Mouse (Mus musculus): Measurements from ENCODE around the gene Ccdc187. TPM values are rescaled to one million over a fixed set of nuclear protein-coding genes. Genes with fewer than 3 reads are reported as not detected.

The Ccdc187 gene
- polyA plus RNA-seq, 1 experiment from 2014 or later = 0.58 TPM

DNA sequence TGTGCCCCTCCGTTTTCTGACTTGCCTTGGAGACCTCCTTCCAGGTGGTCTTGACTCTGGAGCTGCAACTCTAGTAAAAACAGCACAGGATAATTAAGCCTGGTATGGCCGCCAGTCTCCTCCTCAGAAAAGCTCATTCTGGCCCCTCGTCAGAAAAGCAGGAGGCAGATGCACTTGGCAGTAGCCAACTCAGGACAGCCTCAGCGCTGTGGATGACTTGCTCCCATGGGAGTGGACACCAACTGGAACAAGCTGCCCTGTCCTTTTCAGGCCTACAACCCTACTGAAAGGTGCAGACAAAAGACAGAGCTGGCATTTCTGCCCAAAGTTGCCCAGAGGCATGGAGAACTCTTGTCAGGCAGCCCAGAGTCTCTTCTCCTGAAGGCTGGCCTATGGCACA, 39.5 kb downstream of the Ccdc187 start:
- WGBS = 50% methylated on average over 4 of the region's 4 CpGs
- Histone ChIP-seq H3K27me3 (ENCODE audit: control insufficient read depth, insufficient read depth, low read length) (no peaks in the 10 kb centered on the region), H3K4me3 (ENCODE audit: low read depth, low read length) (no peak overlapping the region), H3K9ac (replicated peaks; ENCODE audit: low read depth, low read length) (no peak overlapping the region), H3K36me3 (ENCODE audit: control insufficient read depth, insufficient read depth, low read length) (no peaks in the 10 kb centered on the region), H3K4me1 (ENCODE audit: control insufficient read depth, insufficient read depth, low read length) (no peaks in the 10 kb centered on the region), H3K27ac (ENCODE audit: low read length) (no peak overlapping the region), H3K4me2 (replicated peaks; ENCODE audit: low read depth, low read length) (no peak overlapping the region), H3K9me3 (ENCODE audit: control insufficient read depth, low read depth, low read length) (no peaks in the 10 kb centered on the region)
- ATAC-seq (ENCODE audit: insufficient number of reproducible peaks, insufficient read depth, low FRiP score, low read depth) = no peak

GRCm38 (mm10) chr2:26252514-26253206, 41.7 kb downstream of the Ccdc187 start:
- H3K36me3 ChIP-seq (ENCODE audit: control insufficient read depth, insufficient read depth, low read length) = no peaks in the 10 kb centered on the region
- 48% methylated on average over 8 of the region's 8 CpGs for WGBS
- no peaks in the 10 kb centered on the region for H3K27me3 ChIP-seq (ENCODE audit: control insufficient read depth, insufficient read depth, low read length)
- no peaks in the 10 kb centered on the region for H3K4me1 ChIP-seq (ENCODE audit: control insufficient read depth, insufficient read depth, low read length)
- no peak overlapping the region for H3K4me3 ChIP-seq (ENCODE audit: low read depth, low read length)
- H3K4me2 ChIP-seq (replicated peaks; ENCODE audit: low read depth, low read length) = no peak overlapping the region
- ATAC-seq (ENCODE audit: insufficient number of reproducible peaks, insufficient read depth, low FRiP score, low read depth) = peak; percentile 50
- H3K27ac ChIP-seq (ENCODE audit: low read length) = peak overlapping the region; percentile 27; the same call in 1 of the 2 replicates
- no peak overlapping the region for H3K9ac ChIP-seq (replicated peaks; ENCODE audit: low read depth, low read length)
- no peaks in the 10 kb centered on the region for H3K9me3 ChIP-seq (ENCODE audit: control insufficient read depth, low read depth, low read length)

GRCm38 (mm10) chr2:26247531-26247930, 46.8 kb downstream of the Ccdc187 start:
- H3K36me3 ChIP-seq (ENCODE audit: control insufficient read depth, insufficient read depth, low read length) = no peaks in the 10 kb centered on the region
- H3K4me2 ChIP-seq (replicated peaks; ENCODE audit: low read depth, low read length) = no peak overlapping the region
- 52% methylated on average over 3 of the region's 3 CpGs for WGBS
- H3K9ac ChIP-seq (replicated peaks; ENCODE audit: low read depth, low read length) = no peak overlapping the region
- no peak for ATAC-seq (ENCODE audit: insufficient number of reproducible peaks, insufficient read depth, low FRiP score, low read depth)
- H3K4me3 ChIP-seq (ENCODE audit: low read depth, low read length) = no peak overlapping the region
- H3K27me3 ChIP-seq (ENCODE audit: control insufficient read depth, insufficient read depth, low read length) = no peaks in the 10 kb centered on the region
- no peaks in the 10 kb centered on the region for H3K4me1 ChIP-seq (ENCODE audit: control insufficient read depth, insufficient read depth, low read length)
- H3K27ac ChIP-seq (ENCODE audit: low read length) = no peak overlapping the region
- no peaks in the 10 kb centered on the region for H3K9me3 ChIP-seq (ENCODE audit: control insufficient read depth, low read depth, low read length)

DNA sequence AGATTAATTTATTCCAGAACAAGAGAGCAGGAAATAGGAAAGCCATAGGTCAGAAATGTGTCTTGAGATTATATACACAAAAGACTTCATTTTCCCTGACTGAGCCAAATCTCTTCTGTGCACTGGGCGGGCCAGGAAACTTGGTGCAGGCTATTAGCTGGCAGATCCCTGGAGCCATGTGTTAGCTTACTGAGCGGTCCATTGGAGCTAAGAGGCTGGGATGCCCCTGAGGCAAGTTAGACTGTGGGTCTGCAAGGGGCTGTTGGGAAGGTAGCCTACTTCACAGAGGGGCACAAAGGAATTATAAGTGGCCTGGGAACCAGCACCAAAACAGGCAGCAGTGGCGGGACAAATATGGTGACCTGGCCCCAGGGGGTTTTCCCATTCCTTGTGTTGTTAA, 53.5 kb downstream of the Ccdc187 start:
- Histone ChIP-seq H3K27ac (ENCODE audit: low read length) (no peak overlapping the region), H3K9ac (replicated peaks; ENCODE audit: low read depth, low read length) (no peak overlapping the region), H3K4me2 (replicated peaks; ENCODE audit: low read depth, low read length) (no peak overlapping the region), H3K4me3 (ENCODE audit: low read depth, low read length) (no peak overlapping the region), H3K27me3 (ENCODE audit: control insufficient read depth, insufficient read depth, low read length) (no peaks in the 10 kb centered on the region), H3K4me1 (ENCODE audit: control insufficient read depth, insufficient read depth, low read length) (peaks cover 14% of the 10 kb centered on the region; the same call in 1 of the 2 replicates), H3K36me3 (ENCODE audit: control insufficient read depth, insufficient read depth, low read length) (no peaks in the 10 kb centered on the region), H3K9me3 (ENCODE audit: control insufficient read depth, low read depth, low read length) (no peaks in the 10 kb centered on the region)
- 44% methylated on average over 3 of the region's 3 CpGs for whole genome bisulfite sequencing
- ATAC-seq (ENCODE audit: insufficient number of reproducible peaks, insufficient read depth, low FRiP score, low read depth) = no peak

DNA sequence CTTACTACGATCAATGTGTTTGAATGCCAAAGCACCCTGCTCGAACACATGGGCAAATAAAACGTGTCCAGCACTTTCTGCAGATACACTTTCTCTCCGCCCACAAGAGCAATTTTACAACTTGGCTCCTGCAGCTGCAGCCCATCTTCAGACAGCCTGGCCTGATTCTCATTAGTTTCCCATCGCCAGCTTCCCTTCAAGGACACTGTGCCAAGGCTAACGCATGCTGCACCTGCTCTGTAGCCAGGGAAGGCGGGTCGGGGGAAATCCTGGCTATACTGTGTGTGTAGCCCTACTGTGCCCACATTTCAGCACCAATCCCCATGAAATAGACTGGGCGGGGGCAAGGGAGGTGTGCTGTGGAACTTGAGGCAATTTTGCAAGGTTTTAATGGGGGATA, 54.0 kb downstream of the Ccdc187 start:
- ATAC-seq (ENCODE audit: insufficient number of reproducible peaks, insufficient read depth, low FRiP score, low read depth) = no peak
- Histone ChIP-seq H3K9ac (replicated peaks; ENCODE audit: low read depth, low read length) (no peak overlapping the region), H3K27me3 (ENCODE audit: control insufficient read depth, insufficient read depth, low read length) (no peaks in the 10 kb centered on the region), H3K4me3 (ENCODE audit: low read depth, low read length) (no peak overlapping the region), H3K4me2 (replicated peaks; ENCODE audit: low read depth, low read length) (no peak overlapping the region), H3K4me1 (ENCODE audit: control insufficient read depth, insufficient read depth, low read length) (peaks cover 17% of the 10 kb centered on the region; the same call in 1 of the 2 replicates), H3K36me3 (ENCODE audit: control insufficient read depth, insufficient read depth, low read length) (no peaks in the 10 kb centered on the region), H3K9me3 (ENCODE audit: control insufficient read depth, low read depth, low read length) (no peaks in the 10 kb centered on the region), H3K27ac (ENCODE audit: low read length) (no peak overlapping the region)
- 38% methylated on average over 9 of the region's 9 CpGs for WGBS

GRCm38 (mm10) chr2:26237290-26237782, 57.0 kb downstream of the Ccdc187 start, which contains the start of gene Qsox2:
Gene Qsox2, minus strand, starts transcription at chr2:26237525.
- under 1% methylated on average over 36 of the region's 36 CpGs for WGBS
- Histone ChIP-seq H3K27ac (ENCODE audit: low read length) (peak within 1 kb of the TSS; percentile 58), H3K36me3 (ENCODE audit: control insufficient read depth, insufficient read depth, low read length) (no peaks in the 10 kb centered on the region), H3K9me3 (ENCODE audit: control insufficient read depth, low read depth, low read length) (no peaks in the 10 kb centered on the region), H3K4me1 (ENCODE audit: control insufficient read depth, insufficient read depth, low read length) (peaks cover 26% of the 10 kb centered on the region; the same call in 1 of the 2 replicates), H3K9ac (replicated peaks; ENCODE audit: low read depth, low read length) (peak within 1 kb of the TSS; percentile 88), H3K4me3 (ENCODE audit: low read depth, low read length) (peak within 1 kb of the TSS; percentile 85), H3K27me3 (ENCODE audit: control insufficient read depth, insufficient read depth, low read length) (no peaks in the 10 kb centered on the region), H3K4me2 (replicated peaks; ENCODE audit: low read depth, low read length) (peak within 1 kb of the TSS; percentile 71)
- ATAC-seq (ENCODE audit: insufficient number of reproducible peaks, insufficient read depth, low FRiP score, low read depth) = peak; percentile 85

- ATAC-seq (ENCODE audit: insufficient number of reproducible peaks, insufficient read depth, low FRiP score, low read depth) = peak; percentile 44; the same call in 1 of the 2 replicates
- under 1% methylated on average over 51 of the region's 51 CpGs for WGBS
- no peaks in the 10 kb centered on the region for H3K27me3 ChIP-seq (ENCODE audit: control insufficient read depth, insufficient read depth, low read length)
- no peaks in the 10 kb centered on the region for H3K36me3 ChIP-seq (ENCODE audit: control insufficient read depth, insufficient read depth, low read length)
- peak overlapping the region; percentile 85 for H3K4me3 ChIP-seq (ENCODE audit: low read depth, low read length)
- no peaks in the 10 kb centered on the region for H3K9me3 ChIP-seq (ENCODE audit: control insufficient read depth, low read depth, low read length)
- H3K27ac ChIP-seq (ENCODE audit: low read length) = peak overlapping the region; percentile 58
- peak overlapping the region; percentile 88 for H3K9ac ChIP-seq (replicated peaks; ENCODE audit: low read depth, low read length)
- H3K4me1 ChIP-seq (ENCODE audit: control insufficient read depth, insufficient read depth, low read length) = peaks cover 26% of the 10 kb centered on the region; the same call in 1 of the 2 replicates
- peak overlapping the region; percentile 71 for H3K4me2 ChIP-seq (replicated peaks; ENCODE audit: low read depth, low read length)
Measured at GRCm38 (mm10) chr2:26236681-26237289, 57.6 kb downstream of the Ccdc187 start.

DNA sequence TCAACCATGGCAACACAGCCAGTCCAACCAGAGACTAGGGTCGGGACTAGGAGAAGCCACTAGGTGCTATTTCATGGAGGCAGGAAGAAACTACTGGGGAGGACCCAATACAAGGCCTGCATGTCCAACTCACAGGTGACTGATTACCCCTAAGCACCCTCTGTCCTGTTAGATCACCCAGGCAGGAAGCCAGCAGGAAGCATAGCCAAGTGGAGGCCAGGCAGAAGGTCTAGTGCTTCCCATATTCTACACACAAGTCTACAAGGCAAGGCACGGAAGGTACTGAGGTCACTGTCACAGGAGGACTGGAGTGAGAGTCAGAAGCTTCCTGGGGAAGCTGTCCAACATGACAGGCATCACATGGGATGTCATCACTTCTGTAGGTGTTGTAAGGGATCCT, 59.6 kb downstream of the Ccdc187 start:
- Histone ChIP-seq H3K36me3 (ENCODE audit: control insufficient read depth, insufficient read depth, low read length) (no peaks in the 10 kb centered on the region), H3K9ac (replicated peaks; ENCODE audit: low read depth, low read length) (no peak overlapping the region), H3K27ac (ENCODE audit: low read length) (no peak overlapping the region), H3K4me3 (ENCODE audit: low read depth, low read length) (no peak overlapping the region), H3K4me2 (replicated peaks; ENCODE audit: low read depth, low read length) (no peak overlapping the region), H3K4me1 (ENCODE audit: control insufficient read depth, insufficient read depth, low read length) (peaks cover 20% of the 10 kb centered on the region; the same call in 1 of the 2 replicates), H3K27me3 (ENCODE audit: control insufficient read depth, insufficient read depth, low read length) (no peaks in the 10 kb centered on the region), H3K9me3 (ENCODE audit: control insufficient read depth, low read depth, low read length) (no peaks in the 10 kb centered on the region)
- ATAC-seq (ENCODE audit: insufficient number of reproducible peaks, insufficient read depth, low FRiP score, low read depth) = no peak
- 69% methylated on average over 2 of the region's 2 CpGs for WGBS

All from stomach, embryonic 14.5 days (tissue).